Mouse (Mus musculus): ENCODE results near the gene Hoxa9. TPM values are rescaled to one million over a fixed set of nuclear protein-coding genes. Genes with fewer than 3 reads are reported as not detected.

The Hoxa9 gene
- total RNA-seq, 2 experiments from 2014 or later: not detected

DNA sequence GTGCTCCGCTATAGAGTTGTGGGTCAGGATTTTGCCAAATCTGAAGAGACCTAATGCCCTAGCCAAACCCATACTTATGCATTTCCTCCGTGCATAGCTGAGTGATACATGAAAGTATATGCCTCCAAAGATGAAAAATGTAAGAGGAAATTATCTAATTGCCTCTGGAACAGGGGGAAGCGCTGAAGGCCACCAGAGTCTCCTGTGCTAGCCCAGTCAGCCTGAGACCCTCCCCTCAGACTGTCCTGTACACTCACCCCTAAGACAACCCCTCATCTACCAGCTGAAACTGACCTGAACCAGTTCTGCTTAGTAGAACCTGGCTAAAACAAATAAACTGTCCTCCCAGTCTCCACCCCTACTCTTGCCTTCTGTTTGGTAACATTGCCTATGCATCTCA is 50.2 kb downstream of the Hoxa9 start:
- DNase-seq: no peak

DNA sequence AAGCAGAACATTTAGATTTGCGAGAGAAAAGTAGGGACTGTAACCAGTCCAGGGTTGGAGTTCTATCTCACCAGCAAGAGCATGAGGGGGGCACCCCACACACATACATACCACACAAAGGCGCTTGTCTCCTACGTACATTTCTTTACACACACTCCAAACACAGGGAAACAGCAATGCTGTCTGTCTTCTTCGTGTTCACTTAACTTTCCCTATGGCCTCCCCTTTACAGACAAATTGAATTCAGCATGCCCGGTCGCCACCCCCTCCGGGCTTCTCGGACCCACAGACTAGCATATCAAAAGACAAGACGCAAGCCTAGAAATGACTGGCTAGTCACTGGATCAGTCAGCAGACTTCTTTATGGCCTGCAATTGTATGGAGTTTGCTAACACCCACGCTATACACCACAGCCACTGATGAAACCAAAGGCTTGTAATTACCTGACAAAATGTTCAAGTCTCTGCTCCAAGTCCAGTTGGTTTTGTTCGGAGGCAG is 50.6 kb downstream of the Hoxa9 start:
- no peak for DNase-seq

DNA sequence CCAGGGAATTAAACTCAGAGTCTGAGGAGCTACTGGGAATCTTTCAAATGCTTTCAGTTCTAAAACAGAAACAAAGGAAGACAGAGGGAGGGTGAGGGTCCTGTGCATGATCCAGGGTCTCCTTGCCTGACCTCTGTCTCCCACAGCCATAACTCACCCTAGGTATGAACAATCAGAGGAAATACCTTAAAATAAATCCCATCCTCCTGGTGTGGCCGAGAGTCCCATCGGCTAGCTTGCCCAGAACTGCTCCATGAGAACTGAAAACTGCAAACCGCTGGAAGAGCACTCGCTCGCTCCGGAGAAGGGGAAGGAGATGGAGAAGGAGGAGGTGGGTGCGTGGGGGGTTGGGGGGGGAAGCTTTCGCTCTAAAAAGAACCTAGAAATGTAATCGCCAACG is 51.2 kb downstream of the Hoxa9 start:
- no peak for DNase-seq

DNA sequence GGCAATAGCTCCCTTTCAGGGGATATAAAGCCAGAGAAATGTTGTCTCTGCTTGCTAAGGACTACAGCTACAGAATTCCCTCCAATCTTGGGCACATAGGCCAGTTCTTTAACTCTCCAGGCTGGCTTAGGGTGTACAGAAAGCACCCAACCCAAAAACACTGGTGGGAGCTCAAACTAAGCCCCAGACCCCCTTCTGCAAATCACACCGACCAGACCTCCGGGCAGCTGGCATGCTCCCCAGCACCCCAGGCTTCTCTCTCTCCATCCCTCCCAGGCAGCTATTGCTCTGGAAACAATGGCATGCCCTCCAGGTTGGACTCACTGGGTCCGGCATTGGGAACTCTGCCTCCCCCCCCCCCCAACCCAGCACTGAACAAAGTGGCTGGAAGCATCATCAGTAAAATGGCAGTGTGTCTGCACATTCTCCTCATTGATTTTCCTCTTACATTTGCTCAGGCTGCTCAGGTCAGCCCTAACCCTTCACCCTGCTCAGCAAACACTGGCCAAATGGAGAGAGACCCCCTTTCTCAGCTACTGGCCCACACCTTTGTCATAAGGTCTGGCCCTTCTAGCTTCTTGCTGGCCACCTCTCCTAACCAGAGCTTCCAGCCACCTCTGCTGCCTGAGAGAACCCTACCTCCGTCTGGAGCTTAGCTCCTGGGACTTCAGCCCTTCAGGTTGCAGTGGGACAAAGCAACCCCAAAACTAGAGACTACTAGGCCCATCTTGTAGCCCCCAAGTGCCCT is 51.8 kb downstream of the Hoxa9 start:
- no peak for DNase-seq

DNA sequence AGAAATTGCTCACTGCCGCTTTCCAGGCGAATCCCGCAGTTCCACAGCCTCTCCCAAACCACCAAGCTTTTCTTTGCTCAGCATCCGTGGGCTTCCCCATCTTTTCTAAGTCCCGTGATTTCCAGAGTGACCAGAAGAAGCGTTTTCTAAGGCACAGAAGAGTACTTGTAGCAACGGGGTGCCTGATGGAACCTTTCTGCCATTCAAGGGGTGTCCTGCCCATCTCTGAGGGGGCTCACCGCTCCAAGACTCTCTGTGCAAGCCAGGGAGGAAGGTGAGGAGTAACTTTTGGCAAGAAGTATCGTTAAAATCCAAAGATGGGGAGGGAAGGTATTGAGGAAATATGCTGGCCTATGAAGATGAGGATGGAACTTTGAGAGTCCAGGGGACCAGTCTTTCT is 53.1 kb downstream of the Hoxa9 start:
- no peak for DNase-seq

DNA sequence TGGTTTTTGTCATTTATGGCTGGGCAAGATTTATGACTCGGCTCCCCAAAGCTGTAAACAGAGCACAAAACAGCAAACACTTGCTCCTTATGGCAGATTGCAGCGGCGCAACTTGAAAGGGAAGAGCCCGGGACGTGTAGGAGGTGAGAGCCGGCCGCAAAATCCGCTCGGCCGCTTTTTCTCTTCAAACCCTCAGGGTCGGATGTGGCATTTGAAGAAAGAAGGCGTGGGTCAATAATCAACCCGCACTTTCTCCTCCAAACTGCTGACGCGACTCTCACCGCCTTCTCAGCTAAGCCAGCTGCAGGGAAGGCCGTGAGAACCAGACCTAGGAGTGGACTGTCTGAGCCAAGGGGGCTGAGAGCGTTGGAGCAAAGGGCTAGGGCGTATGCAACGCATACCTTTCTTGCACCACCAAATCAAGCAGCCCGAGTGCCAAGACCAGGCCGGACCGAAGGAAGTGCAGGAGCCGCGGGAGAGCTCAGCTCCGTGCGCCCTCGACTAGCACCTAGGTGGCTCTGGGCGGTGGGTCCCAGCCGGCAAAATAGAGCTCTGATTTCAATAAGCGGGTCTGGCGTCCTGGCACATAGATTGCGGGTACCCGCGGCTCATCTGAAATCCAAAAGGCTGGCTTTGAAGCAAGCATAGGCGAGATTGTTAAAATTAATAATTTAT is 53.7 kb downstream of the Hoxa9 start, which contains the start of gene 5730596B20Rik:
Gene 5730596B20Rik (plus strand): TSS at position 438 of the 675 bp plus-strand sequence.
- DNase-seq: no peak

DNA sequence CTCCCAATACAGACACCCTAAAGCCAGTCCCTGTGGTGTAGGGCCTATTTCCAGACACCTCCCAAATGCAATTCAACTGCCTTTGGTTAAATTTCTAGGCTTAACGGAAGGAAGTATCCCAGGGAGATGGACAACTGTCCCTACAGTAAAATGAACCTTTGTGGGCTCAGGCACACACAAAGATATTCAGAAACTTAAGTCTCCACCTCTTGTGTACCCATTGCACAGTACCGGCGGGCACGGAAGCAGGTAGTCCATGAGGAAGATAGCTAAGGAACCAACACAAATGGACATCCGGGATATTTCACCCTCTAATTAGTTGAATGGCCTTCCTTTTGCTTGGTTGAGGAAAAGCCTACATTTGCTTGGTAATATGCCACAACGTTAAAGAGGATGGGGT is 54.5 kb downstream of the Hoxa9 start:
- DNase-seq: no peak

DNA sequence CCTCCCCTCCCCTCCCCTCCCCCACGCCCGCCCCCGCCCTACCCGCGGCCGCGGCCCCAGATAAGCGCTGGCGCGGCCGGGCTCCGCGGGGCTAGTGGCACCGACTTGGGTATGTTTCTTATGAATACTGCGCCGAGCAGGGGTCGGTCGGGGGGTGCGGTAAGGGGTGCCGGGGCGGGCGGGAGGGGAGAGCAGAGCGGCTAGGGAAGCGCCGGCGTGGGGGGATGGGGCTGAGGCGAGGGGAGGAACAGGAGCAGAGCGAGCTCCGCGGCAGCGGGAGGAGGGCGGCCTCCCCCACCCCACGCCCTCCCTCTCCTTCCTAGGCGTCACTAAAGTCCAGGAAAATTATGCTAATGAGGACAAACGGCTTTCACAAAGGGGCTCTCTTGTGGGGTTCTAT is 55.0 kb downstream of the Hoxa9 start:
- peak; percentile 31 for DNase-seq

DNA sequence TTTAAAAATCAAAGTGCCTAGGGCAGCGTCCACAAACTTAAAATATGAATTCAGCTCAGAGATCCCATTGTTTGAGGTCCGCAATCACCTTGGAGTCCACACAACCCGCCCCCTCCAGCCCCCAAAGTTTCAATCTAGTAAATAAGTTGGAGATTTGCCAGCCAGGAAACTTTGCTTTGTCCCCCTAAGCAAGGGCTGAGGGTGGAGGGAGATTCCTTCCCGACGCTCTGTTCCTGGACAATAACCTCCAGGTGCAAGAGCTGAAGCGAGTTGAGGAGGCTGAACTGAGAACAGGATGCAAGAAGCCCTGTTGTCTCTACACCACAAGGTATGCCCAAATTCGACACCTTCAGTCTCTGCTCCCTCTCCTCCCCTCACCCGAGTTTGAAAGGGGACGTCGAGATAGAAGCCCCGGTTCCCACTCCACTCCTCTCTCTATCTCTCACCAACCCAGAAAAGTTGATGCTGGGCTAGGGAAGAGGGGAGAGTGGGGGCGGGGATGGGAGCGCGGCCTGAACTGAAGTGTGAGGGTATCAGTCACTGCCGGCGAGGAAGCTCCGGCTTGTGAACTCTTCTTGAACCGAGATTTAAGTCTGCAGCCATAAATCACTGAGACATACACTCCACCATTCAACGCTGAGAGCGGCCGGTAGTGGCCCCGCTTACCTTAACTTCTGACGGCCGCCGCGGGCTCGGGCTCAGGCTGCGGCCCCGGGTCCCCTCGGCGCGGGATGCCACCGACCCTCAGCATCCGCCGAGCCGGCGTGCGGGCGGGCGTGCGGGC is 55.7 kb downstream of the Hoxa9 start:
- peak; percentile 27 for DNase-seq

DNA sequence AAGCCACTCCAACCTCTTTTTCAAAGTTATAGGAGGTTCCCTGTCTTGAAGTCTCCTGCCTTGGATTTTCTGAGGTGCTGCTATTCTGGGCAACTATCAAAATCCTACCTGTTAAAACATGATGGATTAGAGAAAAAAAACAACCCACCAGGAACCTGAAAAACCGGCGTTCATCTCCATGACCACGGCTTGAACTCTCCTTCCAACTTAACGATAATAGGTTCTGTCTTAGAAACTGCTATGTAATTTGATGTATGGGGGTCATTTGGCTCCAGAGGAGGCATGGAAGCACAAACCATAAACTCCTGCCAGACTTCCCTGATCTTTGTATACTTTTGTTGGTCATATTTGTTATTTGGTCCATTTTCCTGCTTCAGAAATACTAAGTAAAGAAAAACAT is 57.2 kb downstream of the Hoxa9 start:
- no peak for DNase-seq

Small RNA genes lying within 50 kb of the gene (microRNA-seq; reads per million reads assigned to microRNA genes)
- gene Mir196b: 73.3 to 90.4 reads per million in 2 experiments

Other genes starting within 250 kb of the Hoxa9 start
- 10 to 100 TPM in 1 of 2 experiments, 1 to 10 TPM in 1; 9.5 to 11.8 TPM for gene Skap2, start 218.5 kb downstream of the Hoxa9 start, total RNA-seq (2021)
- gene Hoxa1, start 72.8 kb downstream of the Hoxa9 start, total RNA-seq (2021): under 1 TPM; 0.19 to 0.23 TPM
- gene Hoxa2, start 66.3 kb downstream of the Hoxa9 start, total RNA-seq (2021): under 1 TPM; 0.60 to 0.68 TPM
- under 1 TPM; 0.20 to 0.29 TPM for gene 5730596B20Rik, start 53.6 kb downstream of the Hoxa9 start, total RNA-seq (2021)
- gene Hoxa4, start 39.3 kb downstream of the Hoxa9 start, total RNA-seq (2021): under 1 TPM; 0.71 to 0.86 TPM
- 1 to 10 TPM; 1.3 to 1.5 TPM for gene Hoxa5, start 26.5 kb downstream of the Hoxa9 start, total RNA-seq (2021)
- not detected for gene Hoxa6, start 22.4 kb downstream of the Hoxa9 start, total RNA-seq (2021)
- 1 to 10 TPM; 1.4 TPM for gene Hoxa3, start 17.8 kb downstream of the Hoxa9 start, total RNA-seq (2021)
- not detected for gene Gm28308, start 17.8 kb downstream of the Hoxa9 start, total RNA-seq (2021)
- gene Hoxa7, start 9.2 kb downstream of the Hoxa9 start, total RNA-seq (2021): under 1 TPM in 1 of 2 experiments, not detected in 1; 0.20 TPM
- gene Hoxa10, start 9.8 kb upstream of the Hoxa9 start, total RNA-seq (2021): not detected
- gene Hoxa11, start 14.7 kb upstream of the Hoxa9 start, total RNA-seq (2021): not detected
- not detected for gene Hoxa13, start 29.8 kb upstream of the Hoxa9 start, total RNA-seq (2021)
- not detected for gene Evx1, start 82.4 kb upstream of the Hoxa9 start, total RNA-seq (2021)

All from heart, postnatal 4 days (tissue).